Mouse (Mus musculus): ENCODE results near the gene Vps4b. TPM values are rescaled to one million over a fixed set of nuclear protein-coding genes. Genes with fewer than 3 reads are reported as not detected.

Vps4b gene
- 205 TPM for polyA plus RNA-seq (2014; fragmentation: Illumina TruSeq; extraction: RNeasy Lipid Tissue Mini Kit (QIAGEN cat#74804); ENCODE audit: low read depth, low replicate concordance)

DNA sequence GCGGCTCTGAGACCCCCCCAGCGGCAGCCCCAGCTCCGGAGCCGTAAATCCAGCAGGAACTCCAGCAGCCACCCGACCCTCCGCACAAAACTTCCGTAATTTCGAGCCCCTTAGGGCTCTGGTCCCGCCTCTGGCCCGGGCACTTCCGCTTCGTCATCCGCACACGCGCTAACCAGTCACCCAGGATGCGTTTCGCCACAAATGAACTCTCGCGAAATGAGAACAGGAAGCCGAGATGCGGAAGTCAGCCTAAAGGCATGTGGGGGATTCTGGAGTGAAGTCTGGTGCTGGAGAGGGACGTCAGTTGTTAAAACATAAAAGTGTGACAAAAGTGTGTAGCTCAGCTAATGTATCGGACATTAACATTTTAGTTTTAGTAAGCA is at the start of gene Vps4b:
Gene Vps4b (minus strand): TSS at position 187 of the 383 bp plus-strand sequence.

DNA sequence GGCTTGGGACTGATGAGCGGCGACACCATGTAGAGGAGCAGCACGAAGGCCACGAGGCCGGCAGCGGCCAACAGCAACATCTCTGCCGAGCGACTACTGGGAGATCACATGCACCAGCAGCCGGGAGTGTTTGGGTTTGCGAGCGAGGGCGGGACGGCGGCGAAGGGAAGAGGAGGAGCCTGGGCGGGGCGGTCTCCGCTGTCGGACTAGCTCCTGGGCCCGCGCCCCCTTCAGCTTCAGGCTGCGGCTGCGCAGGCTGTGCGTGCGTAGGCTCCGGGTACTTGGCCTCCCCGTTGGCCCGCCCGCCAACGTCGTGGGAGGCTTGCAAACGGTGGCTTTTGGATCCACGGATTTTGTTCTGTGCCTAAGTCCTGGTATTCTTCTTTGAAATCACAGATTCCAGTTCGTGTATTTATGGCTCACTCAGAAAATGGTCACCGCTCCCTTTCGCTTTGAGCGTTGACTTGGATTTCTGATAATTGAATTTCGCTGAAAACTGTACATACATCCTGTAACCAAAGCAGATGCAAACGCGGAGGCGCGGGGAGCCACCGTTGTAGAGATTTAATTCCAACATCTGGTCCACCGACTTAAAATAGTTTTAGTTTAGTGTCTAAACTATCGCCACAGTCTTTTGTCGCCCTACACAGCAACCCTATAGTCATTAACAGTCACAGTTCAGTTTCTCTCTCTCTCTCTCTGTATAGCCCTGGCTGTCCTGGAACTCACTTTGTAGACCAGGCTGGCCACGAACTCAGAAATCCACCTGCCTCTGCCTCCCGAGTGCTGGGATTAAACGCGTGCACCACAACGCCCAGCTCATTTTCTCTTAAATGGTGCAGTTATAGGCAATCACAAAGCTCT is 36.7 kb downstream of the Vps4b start, which contains the start of gene Kdsr:
Gene Kdsr (minus strand): TSS at position 156 of the 864 bp plus-strand sequence.

Other genes starting within 250 kb of the Vps4b start
- gene Bcl2, start 82.5 kb downstream of the Vps4b start, polyA plus RNA-seq (2014; fragmentation: Illumina TruSeq; extraction: RNeasy Lipid Tissue Mini Kit (QIAGEN cat#74804); ENCODE audit: low read depth, low replicate concordance): 9.2 TPM
- 35.3 TPM for gene Kdsr, start 37.0 kb downstream of the Vps4b start, polyA plus RNA-seq (2014; fragmentation: Illumina TruSeq; extraction: RNeasy Lipid Tissue Mini Kit (QIAGEN cat#74804); ENCODE audit: low read depth, low replicate concordance)
- not detected for gene Serpinb5, start 64.4 kb upstream of the Vps4b start, polyA plus RNA-seq (2014; fragmentation: Illumina TruSeq; extraction: RNeasy Lipid Tissue Mini Kit (QIAGEN cat#74804); ENCODE audit: low read depth, low replicate concordance)
- gene Serpinb12, start 137.7 kb upstream of the Vps4b start, polyA plus RNA-seq (2014; fragmentation: Illumina TruSeq; extraction: RNeasy Lipid Tissue Mini Kit (QIAGEN cat#74804); ENCODE audit: low read depth, low replicate concordance): not detected
- gene Serpinb13, start 184.3 kb upstream of the Vps4b start, polyA plus RNA-seq (2014; fragmentation: Illumina TruSeq; extraction: RNeasy Lipid Tissue Mini Kit (QIAGEN cat#74804); ENCODE audit: low read depth, low replicate concordance): not detected